Mouse (Mus musculus) left cerebral cortex, adult 9 months (tissue): Measurements from ENCODE around the gene Tbrg4.
"Not testable (repeated sequence)": the region's sequence is repeated elsewhere in the genome, so short reads cannot be mapped to it uniquely, and the experiment has no call there.

Source experiments
- DNase-seq, 2 experiments: peaks; one replicate each; pipeline ENCODE4 v3.0.0; 2022; ENCODE audit warnings: low spot score in 2 of 2

Gene Tbrg4

DNA sequence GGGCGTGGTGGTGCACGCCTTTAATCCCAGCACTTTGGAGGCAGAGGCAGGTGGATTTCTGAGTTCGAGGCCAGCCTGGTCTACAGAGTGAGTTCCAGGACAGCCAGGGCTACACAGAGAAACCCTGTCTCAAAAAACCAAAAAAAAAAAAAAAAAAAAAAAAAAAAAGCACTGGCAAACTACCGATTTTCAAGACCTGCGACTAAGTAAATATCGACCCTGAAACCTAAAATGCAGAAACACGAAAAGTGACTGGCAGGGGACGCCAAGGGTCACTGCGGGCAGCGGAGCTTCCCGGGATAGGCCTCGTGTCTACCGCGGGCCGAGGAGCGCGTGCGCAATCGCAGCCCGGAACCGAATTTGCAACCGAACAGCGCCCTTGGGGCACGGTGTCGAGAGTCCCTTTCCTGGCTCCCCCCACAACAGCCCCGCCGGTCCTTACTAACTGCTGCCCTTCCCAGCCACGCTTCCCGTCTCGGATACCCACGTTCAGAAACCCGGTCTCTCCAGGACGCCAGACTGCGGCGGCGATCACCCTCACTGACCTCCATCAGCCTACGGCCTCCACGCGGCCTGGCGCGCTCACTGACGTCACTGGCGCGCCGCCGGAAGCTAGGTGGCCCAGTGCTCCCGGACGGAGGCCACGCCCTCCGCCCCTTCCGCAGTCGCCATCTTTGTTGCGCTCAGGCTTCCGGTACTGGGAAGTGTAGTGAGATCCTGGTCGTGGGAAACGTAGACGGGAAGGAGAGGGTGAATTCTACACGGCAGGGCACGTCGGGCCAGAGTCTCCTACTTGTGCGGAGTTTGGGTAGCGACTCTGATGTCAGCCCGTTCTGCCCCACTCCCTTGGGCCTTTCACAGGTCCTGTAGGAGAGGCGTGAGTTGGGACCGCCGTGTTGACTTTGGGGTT, at the start of gene Tbrg4:
Gene Tbrg4, minus strand, starts transcription at position 590 of the 910 bp plus-strand sequence.
- peak; percentile 81 to 92 for DNase-seq

DNA sequence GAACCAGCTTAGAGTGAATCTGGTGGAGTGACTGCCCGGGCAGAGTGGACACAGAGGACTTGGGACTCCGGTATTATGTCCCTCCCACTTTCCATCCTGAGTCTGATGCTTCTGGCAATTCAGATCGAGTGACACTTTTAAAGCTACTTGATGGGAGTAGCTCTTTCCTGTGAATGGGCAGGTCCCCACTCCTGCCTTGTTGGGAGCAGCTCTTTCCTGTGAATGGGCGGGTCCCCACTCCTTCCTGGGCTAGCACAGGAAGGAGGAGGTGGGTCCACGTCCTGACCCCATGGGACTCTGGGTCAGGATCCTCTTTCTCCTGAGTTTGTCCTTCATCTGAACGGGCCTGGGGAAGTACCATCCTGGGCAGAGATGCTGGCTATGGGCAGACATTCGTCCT, 49.5 kb upstream of the Tbrg4 start:
- no peak for DNase-seq

DNA sequence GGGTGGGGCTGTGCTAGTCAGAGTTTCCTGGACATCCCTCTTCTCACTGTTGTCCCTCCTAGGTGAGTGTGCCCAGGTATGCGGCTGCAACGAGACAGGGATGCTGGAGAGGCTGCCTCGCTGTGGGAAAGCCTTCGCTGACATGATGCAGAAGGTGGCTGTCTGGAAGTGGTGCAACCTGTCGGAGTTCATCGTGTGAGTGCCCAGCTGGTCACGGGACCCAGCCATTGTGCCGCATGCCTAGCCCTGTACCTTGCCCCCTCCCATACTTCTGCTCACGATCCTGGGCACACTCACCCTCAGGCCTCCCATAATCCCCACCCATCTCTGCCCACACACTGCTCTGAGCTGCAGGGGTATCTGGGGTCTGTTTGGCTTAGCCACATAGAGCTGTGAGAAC, 48.8 kb upstream of the Tbrg4 start:
- DNase-seq = no peak

DNA sequence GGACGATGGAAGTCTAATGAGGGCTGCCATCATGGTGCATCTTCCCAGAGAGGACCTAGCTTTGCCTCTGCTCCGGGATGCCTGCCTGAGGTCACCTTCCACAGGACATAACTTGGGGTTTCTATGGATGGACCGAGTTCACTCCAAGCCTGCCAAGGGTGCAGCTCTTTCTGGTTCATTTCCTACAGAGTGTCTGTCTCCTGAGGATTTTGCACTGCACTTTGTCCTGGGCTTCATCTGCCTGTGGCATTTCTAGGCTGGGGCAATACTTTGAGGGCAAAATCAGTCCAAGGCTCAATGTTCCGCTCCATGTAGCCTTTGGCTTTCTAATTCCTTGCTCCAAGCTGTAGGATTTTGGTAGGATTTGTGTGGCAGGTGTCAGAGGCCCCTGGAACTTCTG, 45.0 kb upstream of the Tbrg4 start:
- no peak for DNase-seq

DNA sequence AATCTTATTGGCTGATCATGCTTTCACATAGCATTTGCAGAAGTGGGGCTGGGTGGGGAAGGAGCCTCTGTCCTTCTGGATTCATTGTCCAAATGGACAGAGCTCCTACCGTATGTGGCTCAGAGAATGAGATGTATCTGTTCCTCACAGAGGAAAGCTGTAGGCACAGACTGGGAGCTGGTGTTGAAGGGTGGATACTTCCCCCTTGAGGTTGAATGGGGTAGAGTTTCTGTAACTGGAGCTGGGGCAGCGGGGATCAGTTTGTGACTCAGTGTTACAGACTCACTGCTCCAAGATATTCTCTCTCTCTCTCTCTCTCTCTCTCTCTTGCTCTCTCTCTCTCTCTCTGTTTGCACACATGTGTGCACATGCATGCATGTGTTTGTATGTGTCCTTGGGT, 44.2 kb upstream of the Tbrg4 start:
- DNase-seq = no peak

DNA sequence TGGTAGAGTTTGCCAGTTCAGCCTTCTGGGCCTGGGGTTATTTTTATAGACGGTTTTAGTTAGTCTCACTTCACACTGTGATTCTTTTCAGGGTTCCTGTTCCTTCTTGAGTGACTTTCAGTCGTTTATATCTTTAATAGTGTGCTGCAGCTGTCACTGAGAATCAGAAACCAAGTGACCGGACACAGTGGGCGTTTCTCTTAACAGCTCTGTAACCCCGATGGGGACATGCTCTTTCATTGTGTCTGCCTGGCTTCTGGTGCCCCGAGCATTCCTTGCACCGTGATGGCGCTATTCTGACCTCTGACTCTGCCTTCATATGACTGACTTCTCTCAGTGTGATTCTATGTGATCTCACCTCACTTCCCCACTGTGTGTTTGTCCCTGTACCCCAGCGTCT, 43.2 kb upstream of the Tbrg4 start:
- no peak for DNase-seq

DNA sequence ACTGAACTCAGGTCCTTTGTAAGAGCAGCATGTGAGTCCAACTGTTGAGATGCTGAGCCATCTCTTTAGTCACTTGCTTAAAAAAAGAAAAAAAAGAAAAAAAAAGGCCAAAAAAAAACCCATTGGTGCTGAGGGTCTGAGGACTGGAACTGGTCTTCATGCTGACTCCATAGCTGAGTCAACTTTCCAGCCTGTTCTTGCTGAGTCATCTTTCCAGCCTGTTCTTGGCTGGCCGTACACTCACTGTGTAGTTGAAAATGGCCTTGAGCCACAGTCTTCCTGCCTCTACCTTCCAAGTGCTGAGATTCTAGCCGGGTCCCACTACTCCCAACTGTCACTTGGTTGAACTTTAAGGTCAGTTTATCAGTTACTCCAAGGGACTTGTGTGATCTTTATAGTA, 40.8 kb upstream of the Tbrg4 start:
- no peak for DNase-seq

DNA sequence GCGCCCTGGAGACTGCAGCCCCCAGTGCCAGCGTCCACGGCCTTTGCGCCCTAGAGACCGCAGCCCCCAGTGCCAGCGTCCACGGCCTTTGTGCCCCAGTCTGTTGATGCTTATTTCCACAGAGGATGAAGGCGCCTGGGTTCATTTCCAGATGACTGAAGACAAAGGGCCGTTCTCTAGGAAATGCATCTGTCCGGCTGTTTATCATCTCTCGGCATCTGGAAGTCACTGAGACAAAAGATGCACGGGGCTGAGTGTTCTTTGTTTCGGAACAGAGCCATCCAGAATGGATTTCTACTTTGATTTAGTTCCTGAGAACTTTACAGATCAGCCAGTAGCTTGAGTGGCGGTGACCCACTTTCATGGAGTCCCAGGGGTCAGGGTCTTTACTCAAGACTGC, 35.3 kb upstream of the Tbrg4 start:
- DNase-seq = no peak

DNA sequence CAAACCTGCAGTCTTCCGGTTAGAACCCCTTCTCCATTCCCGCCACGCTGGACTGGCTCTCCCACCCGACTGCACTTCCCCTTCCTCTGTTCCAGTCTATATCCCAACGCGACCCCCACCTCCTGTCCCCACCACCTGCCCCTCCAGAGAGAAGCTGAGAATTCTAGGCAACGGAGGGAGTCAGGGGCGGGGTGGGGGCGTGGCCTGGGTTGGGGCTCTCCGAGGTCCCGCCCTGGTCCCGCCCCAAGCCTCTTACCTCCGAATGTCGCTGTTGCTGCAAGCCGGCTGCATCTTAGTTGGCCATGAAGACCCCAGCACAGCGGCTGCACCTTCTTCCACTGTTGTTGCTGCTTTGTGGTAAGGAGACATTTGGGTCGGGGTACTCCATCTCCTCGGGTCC, 32.4 kb upstream of the Tbrg4 start, which contains the start of gene Ramp3:
Gene Ramp3, plus strand, starts transcription at position 251 of the 400 bp plus-strand sequence.
- no peak for DNase-seq

DNA sequence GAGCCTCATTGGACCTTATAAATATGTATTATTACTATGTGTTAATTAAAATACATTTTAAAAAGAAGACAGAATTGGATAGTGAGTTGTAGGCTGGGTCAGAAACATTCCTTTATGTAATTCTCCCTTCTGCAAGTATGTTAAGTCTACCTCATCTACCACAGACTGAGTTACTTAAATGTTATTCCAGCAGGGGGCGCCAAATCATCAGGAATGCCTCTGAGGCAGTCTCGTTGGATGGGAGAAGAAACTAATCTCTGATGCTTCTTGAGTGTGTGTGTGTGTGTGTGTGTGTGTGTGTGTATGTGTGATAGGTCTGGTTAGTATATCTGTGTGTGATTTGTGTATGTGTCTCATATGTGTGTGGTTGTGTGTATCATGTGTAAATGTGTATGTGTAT, 29.0 kb upstream of the Tbrg4 start:
- peak; percentile 55 to 93 for DNase-seq

DNA sequence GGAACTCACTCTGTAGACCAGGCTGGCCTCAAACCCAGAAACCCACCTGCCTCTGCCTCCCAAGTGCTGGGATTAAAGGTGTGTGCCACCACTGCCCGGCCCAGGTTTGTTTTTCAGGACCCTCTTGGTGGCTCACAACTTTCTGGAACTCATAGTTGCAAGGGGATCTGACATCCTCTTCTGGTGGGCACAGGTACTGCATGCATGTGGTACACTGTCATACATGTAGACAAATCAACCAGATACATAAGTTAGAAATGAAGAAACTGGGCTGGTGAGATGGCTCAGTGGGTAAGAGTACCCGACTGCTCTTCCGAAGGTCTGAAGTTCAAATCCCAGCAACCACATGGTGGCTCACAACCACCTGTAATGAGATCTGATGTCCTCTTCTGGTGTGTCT, 27.1 kb upstream of the Tbrg4 start:
- DNase-seq = not testable (repeated sequence)

DNA sequence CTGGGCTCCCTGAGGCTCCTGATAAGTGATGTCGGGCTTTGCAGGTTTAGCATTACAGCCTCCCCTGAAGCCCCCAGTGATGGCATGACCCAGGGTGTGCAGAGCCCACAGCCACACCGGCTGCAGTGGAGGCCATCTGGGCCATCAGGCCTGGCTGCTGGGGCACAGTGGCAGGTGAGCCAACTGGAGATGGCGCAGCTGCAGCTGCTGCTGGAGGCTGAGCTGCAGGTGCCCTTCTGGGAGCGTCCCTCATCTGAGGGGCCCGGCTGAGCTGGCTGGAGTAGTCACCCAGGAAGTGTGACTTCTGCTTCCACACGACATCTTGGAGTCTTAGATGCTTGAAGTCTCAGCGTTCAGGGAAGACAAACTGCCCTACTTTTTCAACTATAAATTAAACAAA, 24.7 kb upstream of the Tbrg4 start:
- no peak for DNase-seq

DNA sequence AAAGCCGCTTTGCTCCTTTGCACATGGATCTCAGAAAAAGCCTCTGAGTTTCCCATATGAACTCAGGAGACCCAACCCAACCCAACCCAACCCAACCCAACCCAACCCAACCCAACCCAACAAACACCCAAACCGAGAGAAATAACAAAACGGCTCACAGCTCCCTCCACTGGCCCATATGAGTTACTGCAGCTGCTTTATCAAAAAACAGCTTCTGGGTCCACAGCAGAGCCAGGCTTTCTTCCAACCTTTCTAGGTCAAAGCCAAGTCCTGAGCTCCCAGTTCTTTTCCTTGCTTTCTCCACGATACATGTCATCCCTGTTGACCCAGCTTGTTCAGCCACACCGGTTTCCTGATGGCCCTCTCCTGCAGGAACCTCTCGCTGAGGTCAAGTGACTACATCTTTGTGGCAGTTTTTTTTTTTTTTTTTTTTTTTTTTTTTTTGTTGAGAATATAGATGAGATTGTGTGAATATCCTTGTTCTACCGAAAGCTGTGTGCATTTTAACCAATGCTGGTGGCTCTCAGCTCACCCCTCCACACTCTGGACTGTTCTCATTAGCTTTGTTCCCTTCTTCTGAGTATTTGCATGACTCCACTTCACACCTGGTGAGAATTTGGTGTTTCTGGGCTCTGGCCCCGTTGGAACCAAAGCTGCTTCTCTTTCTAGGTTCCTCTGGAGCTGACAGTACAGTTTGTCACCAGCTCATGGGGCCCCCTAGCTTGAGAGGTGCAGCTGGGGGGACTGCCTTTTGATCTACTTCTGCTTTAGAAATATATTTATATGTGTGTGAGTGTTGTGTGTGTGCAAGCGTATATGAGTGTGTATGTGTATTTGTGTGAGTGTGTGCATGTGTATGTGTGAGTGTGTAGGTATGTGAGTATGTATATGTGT, 22.2 kb upstream of the Tbrg4 start:
- no peak for DNase-seq

DNA sequence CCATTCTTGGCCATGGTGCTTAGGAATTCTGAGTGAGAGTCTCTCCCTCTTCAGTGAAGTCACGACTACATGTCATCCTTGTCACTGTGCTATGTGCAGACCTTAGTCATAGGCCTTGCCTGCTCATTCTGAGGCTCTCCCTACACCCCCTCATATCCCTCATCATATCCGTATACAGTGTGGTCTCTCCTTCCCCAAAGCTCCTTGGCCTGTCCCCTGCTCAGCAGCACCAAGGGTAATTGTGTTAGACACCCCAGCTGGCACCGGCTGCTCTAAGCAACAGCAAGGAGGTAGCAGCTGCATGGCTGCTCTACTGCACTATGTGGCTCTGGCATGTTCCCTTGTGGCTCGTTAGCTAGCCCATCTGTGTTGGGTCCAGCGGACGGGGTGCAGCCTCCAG, 18.7 kb upstream of the Tbrg4 start:
- DNase-seq = no peak

DNA sequence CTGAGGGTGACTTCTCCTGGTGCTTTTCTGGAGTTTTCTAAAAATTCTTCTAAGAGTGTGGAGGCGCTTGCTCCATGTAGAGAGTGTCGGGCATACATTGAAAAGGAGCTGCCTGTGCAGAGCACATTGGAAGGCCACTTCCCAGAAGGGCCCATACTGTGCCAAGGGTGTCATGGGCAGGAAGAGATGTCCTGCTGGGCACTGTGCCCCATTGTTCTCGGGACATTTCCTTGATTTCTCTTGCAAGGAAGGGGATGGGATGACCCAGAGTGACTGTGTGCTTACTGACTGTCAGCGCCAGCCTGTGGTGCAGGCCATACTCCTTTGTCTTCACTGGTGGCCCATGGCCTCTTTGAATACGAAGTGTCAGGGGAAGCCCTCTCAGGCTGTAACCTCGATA, 13.2 kb upstream of the Tbrg4 start:
- DNase-seq = no peak

DNA sequence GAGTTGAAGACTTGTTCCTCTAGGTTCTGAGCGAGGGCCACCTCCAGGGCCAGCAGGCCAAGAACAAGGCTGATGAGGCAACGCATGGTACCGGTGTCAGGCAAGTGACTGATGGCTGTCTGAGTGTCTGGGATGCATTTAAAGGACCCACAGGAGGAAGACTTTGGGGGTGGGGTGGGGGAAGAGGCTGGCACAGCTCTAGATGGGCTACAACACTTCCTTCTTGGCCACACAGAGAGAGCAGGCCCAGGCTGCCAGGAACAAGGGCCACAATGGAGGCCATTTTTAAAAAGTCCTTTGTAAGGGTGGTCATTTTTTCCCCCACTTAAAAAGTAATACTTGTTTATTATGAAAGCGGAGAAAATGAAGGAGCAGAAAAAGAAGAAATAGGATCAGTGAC, 12.7 kb upstream of the Tbrg4 start, which contains the start of gene Wap:
Gene Wap, minus strand, starts transcription at position 101 of the 400 bp plus-strand sequence.
- no peak for DNase-seq

DNA sequence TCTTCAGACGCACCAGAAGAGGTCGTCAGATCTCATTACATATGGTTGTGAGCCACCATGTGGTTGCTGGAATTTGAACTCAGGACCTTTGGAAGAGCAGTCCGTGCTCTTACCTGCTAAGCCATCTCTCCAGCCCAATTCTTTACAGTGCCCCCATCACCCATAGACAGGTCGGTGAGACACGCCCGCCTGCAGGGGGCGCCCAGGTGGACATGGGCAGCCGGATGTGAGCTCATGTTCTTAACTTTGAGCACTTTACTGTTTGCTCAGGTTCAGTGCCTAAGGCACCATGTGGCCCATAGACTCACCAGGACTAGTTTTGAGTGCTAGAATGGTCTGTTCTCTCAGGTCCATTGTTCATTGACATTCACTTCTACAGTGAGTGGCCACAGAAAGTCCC, 10.3 kb upstream of the Tbrg4 start:
- no peak for DNase-seq

DNA sequence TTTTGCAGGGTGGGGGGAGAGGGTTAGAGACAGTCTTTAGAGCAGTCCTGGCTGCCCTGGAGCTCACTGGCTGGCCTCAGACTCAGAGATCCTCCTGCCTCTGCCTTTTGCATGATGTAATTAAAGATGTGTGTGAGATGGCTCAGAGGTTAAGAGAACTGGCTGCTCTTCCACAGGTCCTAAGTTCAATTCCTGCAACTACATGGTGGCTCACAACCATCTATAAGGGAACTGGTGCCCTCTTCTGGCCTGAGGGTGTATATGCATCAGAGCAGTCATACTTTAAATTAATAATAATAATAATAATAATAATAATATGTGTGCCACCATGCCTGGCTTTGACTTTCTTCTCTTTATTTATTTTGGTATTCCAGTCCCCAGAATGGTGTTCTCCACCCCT, 3.8 kb upstream of the Tbrg4 start:
- DNase-seq = no peak

DNA sequence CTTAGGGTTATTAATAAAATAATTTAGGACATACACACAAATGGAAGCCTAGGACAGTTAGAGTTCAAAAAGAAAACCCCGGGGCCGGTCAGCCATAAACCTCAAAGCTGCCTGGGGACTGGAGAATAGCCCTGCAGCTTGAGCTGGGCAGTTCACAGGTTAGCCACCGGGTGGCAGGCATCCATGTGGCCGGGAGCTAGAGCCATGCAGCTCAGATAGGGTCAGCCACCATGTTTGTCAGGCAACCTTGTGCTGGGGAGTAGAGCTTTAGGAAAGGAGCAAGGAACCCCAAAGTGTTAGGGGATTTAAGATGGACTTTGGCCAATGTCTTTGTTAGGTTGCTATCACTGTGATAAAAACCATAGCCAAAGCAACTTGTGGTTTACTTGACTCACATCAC, 2.7 kb upstream of the Tbrg4 start:
- peak in 1 of 2 experiments; percentile 34 for DNase-seq

DNA sequence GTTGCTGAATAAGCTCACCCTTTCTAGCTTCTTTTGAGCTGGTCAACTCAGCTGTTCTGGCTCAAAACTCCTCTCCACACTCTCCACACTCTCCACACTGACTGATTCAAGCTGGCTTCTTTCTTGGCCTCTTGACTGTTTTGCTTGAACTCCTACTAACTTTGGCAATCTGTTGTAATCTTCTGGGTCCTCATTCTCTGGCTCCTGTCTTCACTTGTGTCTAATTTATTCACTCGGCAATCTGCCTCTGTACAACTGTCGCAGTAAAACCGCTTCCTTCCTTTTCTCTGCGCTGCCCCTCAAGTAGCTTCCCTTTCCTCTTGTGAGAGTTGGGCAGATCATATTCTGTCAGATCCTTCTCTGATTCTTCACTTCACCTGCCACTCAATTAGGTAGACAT, 1.9 kb upstream of the Tbrg4 start:
- DNase-seq = no peak

DNA sequence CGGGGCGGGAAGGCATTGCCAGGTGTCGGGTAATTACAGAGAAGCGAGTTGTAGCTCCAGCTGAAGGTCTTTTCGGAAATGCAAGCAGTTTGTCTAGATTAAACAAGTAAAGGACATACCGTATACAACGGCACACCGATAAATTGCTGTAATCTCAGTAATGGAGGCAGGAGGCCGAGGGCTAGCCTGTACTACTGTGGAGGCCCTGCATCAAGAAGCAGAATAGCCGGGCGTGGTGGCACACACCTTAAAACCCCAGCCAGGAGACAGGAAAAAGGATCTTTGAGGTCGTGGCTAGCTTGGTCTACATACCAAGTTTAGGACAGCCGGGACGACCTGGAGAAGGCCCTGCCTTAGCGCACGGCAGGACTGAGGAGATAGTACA, 513 bp upstream of the Tbrg4 start:
- DNase-seq = no peak

DNA sequence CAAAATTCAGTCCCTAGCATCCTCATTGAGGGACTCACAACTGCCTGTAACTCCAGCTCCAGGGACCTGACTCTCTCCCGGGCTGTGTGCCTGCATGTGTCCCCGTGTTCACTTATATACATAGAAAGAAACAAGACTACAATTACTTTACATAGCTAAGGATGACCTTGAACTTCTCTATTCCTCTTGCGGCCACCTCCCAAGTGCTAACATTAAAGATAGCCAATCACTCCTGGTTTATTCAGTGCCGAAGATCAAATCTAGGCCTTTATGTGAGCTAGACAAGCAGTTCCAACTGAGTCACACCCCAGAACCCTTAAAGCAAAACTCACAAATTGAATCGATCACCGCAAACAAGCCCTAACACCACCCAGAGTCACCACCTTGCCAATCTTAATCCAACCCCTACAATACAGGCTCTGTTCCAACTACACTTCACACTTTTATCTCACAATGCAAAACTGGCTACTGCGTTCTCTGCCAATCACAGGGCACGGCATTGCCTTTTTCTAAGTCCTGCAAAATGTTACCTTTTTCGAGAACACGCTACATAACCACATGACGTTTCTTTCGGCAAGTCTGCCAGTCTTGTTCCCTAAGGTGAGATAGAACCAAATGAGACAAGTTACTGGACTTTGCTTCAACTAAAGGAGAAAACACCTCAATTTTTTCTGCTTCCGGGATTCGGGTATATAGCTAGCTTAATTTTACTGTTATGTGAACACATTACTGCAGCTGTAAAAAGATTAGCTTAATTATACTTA, 1.1 kb downstream of the Tbrg4 start:
- DNase-seq = no peak
